Mouse (Mus musculus): Measurements from ENCODE around the gene Cuedc1. TPM values are rescaled to one million over a fixed set of nuclear protein-coding genes. Genes with fewer than 3 reads are reported as not detected.

The Cuedc1 gene
- 10 to 100 TPM; 27.9 to 31.8 TPM for total RNA-seq (2021)
- long read RNA-seq, transcript Cuedc1-201 (11 exons, 3,180 nt), result major isoform, 13 of 33 reads
- long read RNA-seq, partial matches to known transcripts, result 16 of 33 reads
- long read RNA-seq, other reads (novel, unspliced or antisense), result 4 of 33 reads

GRCm38 (mm10) chr11:88098021-88098729 lies at the start of gene Cuedc1:
Gene Cuedc1, plus strand, starts transcription at chr11:88098058.
- no peak for DNase-seq (ENCODE audit: low spot score in 2 of 2)

DNA sequence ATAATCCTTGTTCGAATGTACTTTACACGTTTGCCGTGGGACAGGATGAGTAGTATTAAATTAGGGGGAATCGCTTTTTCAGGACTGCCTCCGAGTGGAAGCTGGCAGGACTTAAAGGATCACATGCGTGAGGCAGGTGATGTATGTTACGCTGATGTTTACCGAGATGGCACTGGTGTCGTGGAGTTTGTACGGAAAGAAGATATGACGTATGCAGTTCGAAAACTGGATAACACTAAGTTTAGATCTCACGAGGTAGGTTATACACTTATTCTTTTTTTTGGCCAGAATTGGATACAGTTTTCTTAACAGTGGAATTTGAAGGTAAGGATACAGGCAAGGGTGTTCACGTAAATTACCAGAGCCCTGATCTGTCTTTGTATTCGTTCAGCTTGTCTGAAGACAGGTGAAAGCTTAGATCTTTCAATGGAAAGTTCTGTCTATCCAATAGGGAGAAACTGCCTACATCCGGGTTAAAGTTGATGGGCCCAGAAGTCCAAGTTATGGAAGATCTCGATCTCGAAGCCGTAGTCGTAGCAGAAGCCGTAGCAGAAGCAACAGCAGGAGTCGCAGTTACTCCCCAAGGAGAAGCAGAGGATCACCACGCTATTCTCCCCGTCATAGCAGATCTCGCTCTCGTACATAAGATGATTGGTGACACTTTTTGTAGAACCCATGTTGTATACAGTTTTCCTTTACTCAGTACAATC lies 48.7 kb upstream of the Cuedc1 start:
- no peak for DNase-seq (ENCODE audit: low spot score in 2 of 2)

DNA sequence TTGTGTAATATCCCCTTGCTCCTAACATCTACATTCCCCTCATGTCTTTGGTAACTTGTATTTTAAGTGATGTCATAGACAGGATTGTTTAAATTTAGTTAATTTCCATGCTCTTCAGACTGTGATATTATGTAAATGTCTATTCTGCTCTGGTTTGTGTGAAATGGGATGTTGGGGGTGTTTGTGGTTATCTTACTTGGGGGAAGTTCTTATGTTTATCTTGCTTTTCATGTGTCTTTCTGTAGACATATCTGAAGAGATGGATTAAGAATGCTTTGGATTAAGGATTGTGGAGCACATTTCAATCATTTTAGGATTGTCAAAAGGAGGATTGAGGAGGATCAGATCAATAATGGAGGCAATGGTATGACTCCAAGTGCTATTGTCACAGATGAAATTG lies 48.1 kb upstream of the Cuedc1 start:
- DNase-seq (ENCODE audit: low spot score in 2 of 2), result no peak

DNA sequence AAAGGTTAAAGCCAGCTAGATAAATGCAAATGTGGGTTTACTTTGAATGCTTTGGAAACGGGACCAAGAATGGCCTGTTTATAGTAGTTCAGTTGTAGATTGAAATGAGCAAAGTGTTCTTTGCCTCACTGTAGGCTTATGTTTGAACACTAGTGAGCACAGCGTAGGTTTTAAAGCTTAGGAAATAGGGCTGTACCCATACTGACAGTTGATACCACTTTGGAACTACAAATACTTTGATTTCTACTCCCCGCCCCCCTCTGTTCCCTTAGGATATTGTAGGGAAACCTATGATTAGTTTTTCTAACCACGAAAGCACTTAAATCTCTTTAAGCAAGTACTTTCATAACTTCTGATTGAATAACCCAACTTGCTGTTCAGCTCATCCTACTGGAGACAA lies 45.2 kb upstream of the Cuedc1 start:
- no peak for DNase-seq (ENCODE audit: low spot score in 2 of 2)

DNA sequence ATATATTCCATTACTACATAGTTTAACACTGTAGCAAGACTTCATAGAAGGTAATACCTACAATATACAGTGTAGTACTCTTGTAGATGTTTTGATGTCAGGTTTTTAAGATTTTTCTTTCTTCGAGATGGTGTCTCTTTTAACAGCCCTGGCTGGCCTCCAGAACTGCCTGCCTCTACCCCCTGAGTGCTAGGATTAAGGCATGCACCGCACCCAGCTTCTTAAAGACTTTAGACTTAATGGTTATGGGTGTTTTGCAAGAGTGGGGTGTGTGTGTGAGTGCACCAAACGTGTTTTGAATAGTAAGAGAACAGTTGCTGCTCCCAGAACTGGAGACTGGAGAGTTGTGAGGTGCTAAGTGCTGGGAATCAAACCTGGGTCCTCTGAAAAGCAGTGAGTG lies 44.0 kb upstream of the Cuedc1 start:
- DNase-seq (ENCODE audit: low spot score in 2 of 2), result no peak

DNA sequence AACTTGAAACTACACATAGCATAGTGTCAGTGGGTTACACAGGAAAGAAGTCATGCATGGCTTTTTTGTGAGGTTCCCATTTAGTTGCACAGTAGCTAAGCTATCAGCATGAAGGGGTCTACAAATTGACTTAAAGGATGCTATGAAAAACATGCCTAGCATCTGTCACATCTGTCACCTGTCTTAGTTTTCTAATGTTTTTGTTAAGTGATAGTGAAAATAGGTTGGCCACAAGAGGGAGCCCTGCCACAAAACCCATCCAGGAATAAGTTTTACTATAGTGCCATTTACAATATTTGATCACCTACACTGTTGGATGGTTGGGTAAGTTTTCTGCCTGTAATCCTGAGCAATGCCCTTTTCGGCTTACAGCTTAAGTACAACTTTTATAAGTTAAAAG lies 43.3 kb upstream of the Cuedc1 start:
- DNase-seq (ENCODE audit: low spot score in 2 of 2), result peak in 1 of 2 experiments; percentile 59

GRCm38 (mm10) chr11:88055777-88056176 lies 42.1 kb upstream of the Cuedc1 start:
- DNase-seq (ENCODE audit: low spot score in 2 of 2), result no peak

- DNase-seq (ENCODE audit: low spot score in 2 of 2), result no peak
These were observed 40.1 kb upstream of the Cuedc1 start for GRCm38 (mm10) chr11:88057788-88058187.

GRCm38 (mm10) chr11:88059141-88059540 lies 38.7 kb upstream of the Cuedc1 start:
- peak in 1 of 2 experiments; percentile 61 for DNase-seq (ENCODE audit: low spot score in 2 of 2)

DNA sequence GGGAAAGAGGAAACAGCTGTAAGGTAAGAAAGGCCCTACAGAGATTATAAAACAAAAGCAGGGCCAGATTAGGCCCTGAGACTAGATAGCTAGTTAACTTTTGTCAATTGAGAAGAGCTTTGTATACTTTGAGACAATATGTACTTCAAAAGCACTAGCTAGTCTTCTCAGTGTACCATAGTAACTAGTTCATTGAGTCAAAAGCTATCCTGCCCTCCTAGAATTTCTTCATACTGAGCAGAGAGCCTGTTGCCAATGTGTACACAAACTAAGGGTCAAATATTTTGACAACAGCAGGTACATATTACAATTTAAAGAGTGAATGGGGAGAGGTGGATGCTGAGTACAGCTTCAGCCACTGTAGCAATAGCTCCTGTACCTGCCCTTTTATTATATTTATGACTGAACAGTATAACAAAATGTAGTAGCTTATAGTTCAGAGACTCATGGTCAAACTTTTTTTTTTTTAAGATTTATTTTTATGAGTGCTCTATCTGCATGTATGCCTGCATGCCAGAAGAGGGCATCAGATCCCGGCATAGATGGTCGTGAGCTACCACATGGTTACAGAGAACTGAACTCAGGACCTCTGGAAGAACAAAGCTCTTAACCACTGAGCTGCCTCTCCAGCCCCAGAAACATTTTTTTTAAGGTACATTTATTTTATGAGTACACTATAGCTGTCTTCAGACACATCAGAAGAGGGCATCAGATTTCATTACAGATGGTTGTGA lies 35.8 kb upstream of the Cuedc1 start:
- DNase-seq (ENCODE audit: low spot score in 2 of 2), result no peak

- no peak for DNase-seq (ENCODE audit: low spot score in 2 of 2)
These were observed 32.1 kb upstream of the Cuedc1 start for GRCm38 (mm10) chr11:88065732-88066131.

- DNase-seq (ENCODE audit: low spot score in 2 of 2), result no peak
These were observed 30.7 kb upstream of the Cuedc1 start for GRCm38 (mm10) chr11:88067191-88067585.

DNA sequence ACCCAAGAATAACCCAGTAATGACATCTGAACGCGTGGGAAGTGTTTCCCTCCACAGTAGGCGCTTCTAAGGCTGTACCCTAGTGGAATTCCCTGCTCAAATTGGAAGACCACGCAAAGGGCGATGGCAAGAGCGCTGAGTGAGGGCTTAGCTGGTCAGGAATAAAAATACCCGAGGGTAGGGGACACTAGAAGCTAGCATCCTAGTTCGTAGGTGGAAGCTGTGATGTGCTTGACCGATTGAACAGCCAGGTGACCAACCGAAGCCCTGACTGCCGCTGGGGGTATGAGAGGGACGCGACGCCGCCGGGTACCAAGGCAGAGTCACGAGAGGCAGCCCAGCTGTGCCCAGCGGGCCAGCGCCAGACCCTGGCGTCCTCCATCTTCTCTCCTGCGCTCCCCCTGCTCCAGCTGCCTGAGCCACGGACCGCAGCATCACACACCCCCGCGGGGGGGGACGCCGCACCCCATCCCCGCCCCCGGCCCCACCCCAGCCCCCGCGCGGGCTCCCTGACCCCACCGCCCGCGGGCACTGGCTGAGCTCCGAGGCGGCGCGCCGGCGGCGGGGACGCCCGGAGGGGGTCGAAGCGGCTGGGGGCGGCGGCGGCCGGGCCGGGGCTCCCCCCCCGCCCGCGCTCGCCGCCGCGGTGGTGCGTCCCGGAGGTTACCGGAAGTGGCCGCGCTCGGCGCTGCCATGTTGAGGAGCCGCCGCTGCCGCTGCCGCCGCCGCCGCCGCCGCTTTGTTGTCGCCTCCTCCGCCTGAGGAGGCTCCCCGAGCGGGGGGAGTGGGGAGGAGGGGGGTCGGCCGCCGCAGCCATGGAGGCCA lies 30.1 kb upstream of the Cuedc1 start, which contains the start of gene Vezf1:
TSS of gene Vezf1 (plus strand) at position 694 of the 825 bp plus-strand sequence.
- DNase-seq (ENCODE audit: low spot score in 2 of 2), result peak; percentile 55 to 67

DNA sequence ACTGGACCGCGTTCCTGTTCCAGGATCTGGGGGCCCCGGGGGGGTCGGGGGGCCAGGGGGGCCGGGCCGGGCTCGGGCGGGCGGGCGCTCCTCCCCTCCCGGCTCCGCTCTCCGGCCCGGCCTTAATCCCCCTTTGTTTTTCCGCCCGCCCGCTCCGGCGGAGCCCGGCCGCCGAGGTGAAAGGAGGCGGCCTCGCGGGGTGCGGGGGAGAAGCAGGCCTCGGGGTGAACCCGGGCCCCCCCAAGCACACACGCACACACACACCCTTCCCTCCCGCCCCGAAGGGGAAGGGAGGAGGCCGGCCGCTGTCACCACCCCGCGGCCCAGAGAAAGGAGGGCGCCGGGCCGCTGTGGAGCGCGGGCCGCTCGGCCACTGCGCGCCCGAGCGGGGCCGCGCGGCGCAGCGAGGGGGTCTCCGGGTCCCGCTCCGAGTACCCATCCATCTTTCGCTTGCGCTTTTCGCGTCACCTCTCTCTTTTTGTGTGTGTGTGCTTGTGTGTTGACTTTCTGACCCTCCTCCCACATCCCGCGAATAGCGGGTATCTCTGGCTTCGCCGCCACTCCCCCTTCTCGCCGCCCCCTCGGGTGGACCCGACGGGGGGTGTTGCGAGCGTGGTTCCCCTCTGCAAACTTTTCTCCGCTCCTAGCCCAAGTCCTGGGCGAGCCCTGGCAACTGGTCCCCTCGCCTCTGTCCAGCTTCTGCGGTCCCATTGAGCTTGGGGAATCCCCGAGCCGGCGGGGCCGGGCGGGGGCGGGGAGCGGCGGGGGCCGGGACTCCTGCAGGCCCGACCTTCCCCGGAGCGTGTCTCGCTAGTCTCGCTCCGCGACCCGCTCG lies 29.2 kb upstream of the Cuedc1 start:
- peak in 1 of 2 experiments; percentile 43 for DNase-seq (ENCODE audit: low spot score in 2 of 2)

- DNase-seq (ENCODE audit: low spot score in 2 of 2), result no peak
These were observed 28.6 kb upstream of the Cuedc1 start for GRCm38 (mm10) chr11:88069246-88069570.

DNA sequence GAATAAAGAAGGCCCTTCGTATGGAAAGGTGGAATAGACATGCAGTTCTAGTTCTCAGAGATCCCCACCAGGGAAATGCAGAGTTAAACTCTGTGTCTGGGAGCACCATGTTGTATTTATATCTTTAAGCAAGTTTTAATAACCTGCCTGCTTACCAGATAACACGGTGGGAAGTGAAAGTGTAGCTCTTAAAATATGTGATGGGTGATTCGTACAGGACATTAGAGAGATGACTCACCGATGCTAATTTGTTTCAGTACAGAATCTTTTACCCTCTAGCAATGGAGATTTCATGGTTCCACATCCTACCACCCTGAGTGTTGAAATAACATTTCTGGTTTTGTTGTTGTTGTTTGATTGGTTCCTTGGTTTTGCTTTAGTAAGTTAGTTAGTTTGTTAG lies 27.5 kb upstream of the Cuedc1 start:
- DNase-seq (ENCODE audit: low spot score in 2 of 2), result no peak

DNA sequence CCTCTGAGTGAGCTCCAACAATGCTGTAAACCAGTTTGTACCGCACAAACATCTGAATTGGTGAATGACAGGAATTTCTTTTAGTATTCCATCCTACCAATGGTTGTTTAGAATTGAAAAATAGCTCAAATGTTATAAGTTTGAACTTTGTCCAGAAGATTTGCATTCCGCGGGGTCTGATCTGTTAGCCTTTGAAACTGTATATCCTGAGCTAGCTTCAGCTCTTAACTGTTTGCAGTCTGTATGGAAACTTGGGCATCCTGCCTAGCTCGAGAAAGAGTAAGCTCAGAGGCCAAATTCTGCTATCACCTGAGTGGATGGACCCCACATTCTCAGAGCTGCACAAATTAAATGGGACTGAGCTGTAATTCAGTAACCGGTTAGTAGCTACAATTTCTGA lies 26.7 kb upstream of the Cuedc1 start:
- DNase-seq (ENCODE audit: low spot score in 2 of 2), result no peak

DNA sequence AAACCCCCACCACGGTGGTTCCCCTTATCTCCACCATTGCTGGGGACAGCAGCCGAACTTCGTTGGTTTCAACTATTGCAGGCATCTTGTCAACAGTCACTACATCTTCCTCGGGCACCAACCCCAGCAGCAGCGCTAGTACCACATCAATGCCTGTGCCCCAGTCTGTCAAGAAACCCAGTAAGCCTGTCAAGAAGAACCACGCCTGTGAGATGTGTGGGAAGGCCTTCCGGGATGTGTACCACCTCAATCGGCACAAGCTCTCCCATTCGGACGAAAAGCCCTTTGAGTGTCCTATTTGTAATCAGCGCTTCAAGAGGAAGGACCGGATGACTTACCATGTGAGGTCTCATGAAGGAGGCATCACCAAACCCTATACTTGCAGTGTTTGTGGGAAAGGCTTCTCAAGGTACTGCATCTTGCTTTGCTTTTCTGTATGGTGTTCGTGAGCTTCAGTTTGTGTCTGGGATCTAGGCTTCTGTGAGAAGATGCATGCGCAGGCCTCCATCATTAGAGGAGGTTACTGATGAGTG lies 24.4 kb upstream of the Cuedc1 start:
- DNase-seq (ENCODE audit: low spot score in 2 of 2), result no peak

- DNase-seq (ENCODE audit: low spot score in 2 of 2), result no peak
These were observed 22.2 kb upstream of the Cuedc1 start for GRCm38 (mm10) chr11:88075701-88076100.

GRCm38 (mm10) chr11:88076394-88076793 lies 21.5 kb upstream of the Cuedc1 start:
- peak in 1 of 2 experiments; percentile 29 for DNase-seq (ENCODE audit: low spot score in 2 of 2)
